Mouse (Mus musculus): ENCODE results near the gene Spryd3. TPM values are rescaled to one million over a fixed set of nuclear protein-coding genes. Genes with fewer than 3 reads are reported as not detected.
"Not testable (repeated sequence)": the region's sequence is repeated elsewhere in the genome, so short reads cannot be mapped to it uniquely, and the experiment has no call there.

The Spryd3 gene
- total RNA-seq (2021): 1 to 10 TPM; 6.0 to 6.2 TPM
- long read RNA-seq, experiment 1, partial matches to known transcripts: 0 of 7 reads
- long read RNA-seq, experiment 1, other reads (novel, unspliced or antisense): 3 of 7 reads
- long read RNA-seq, experiment 2, transcript Spryd3-203 (11 exons, 2,456 nt): major isoform, 6 of 9 reads
- long read RNA-seq, experiment 2, partial matches to known transcripts: 2 of 9 reads
- long read RNA-seq, experiment 2, other reads (novel, unspliced or antisense): 1 of 9 reads

- DNase-seq: peak; percentile 94 to 99
- intact Hi-C loops (cut with DNase I): no loop called here
Observed at GRCm38 (mm10) chr15:102136129-102136758, at the start of gene Spryd3. Gene Spryd3, minus strand, starts transcription at chr15:102136234.

GRCm38 (mm10) chr15:102183076-102183475 is 47.0 kb upstream of the Spryd3 start:
- intact Hi-C loops (cut with DNase I): no loop called here

GRCm38 (mm10) chr15:102179924-102180323 is 43.9 kb upstream of the Spryd3 start:
- no peak for DNase-seq
- intact Hi-C loops (cut with DNase I): no loop called here

More at GRCm38 (mm10) chr15:102183076-102183475, 47.0 kb upstream of the Spryd3 start:
- no peak for DNase-seq

- no peak for DNase-seq
- intact Hi-C loops (cut with DNase I): no loop called here
Observed at GRCm38 (mm10) chr15:102179106-102179505, 43.1 kb upstream of the Spryd3 start.

- intact Hi-C loops (cut with DNase I): loop anchor here (1.0 kb wide), 1 partner anchor 46 kb away; no protein-coding TSS in a partner anchor
- peak; percentile 73 to 74 for DNase-seq
Observed at GRCm38 (mm10) chr15:102178279-102178678, 42.2 kb upstream of the Spryd3 start.

- intact Hi-C loops (cut with DNase I): no loop called here
- DNase-seq: no peak
Observed at GRCm38 (mm10) chr15:102177417-102177816, 41.4 kb upstream of the Spryd3 start.

- intact Hi-C loops (cut with DNase I): no loop called here
Observed at GRCm38 (mm10) chr15:102176571-102177316, 40.7 kb upstream of the Spryd3 start.

GRCm38 (mm10) chr15:102175736-102176319 is 39.8 kb upstream of the Spryd3 start:
- intact Hi-C loops (cut with DNase I): no loop called here
- DNase-seq: no peak

More at GRCm38 (mm10) chr15:102176571-102177316, 40.7 kb upstream of the Spryd3 start:
- no peak for DNase-seq

- intact Hi-C loops (cut with DNase I): no loop called here
- no peak for DNase-seq
Observed at GRCm38 (mm10) chr15:102173581-102173980, 37.5 kb upstream of the Spryd3 start.

GRCm38 (mm10) chr15:102169064-102169463 is 33.0 kb upstream of the Spryd3 start:
- DNase-seq: no peak
- intact Hi-C loops (cut with DNase I): no loop called here

GRCm38 (mm10) chr15:102167620-102168021 is 31.6 kb upstream of the Spryd3 start:
- intact Hi-C loops (cut with DNase I): no loop called here
- no peak for DNase-seq

GRCm38 (mm10) chr15:102165468-102166100 is 29.6 kb upstream of the Spryd3 start:
- intact Hi-C loops (cut with DNase I): no loop called here
- DNase-seq: no peak

GRCm38 (mm10) chr15:102163900-102164693 is 28.1 kb upstream of the Spryd3 start:
- intact Hi-C loops (cut with DNase I): no loop called here
- DNase-seq: no peak

- intact Hi-C loops (cut with DNase I): no loop called here
- DNase-seq: no peak
Observed at GRCm38 (mm10) chr15:102160415-102161060, 24.5 kb upstream of the Spryd3 start.

- no peak for DNase-seq
- intact Hi-C loops (cut with DNase I): no loop called here
Observed at GRCm38 (mm10) chr15:102156836-102157235, 20.8 kb upstream of the Spryd3 start.

GRCm38 (mm10) chr15:102155006-102155405 is 19.0 kb upstream of the Spryd3 start:
- intact Hi-C loops (cut with DNase I); DNase-seq: not testable (repeated sequence)

GRCm38 (mm10) chr15:102152646-102153045 is 16.6 kb upstream of the Spryd3 start:
- intact Hi-C loops (cut with DNase I): no loop called here
- no peak for DNase-seq

- DNase-seq: no peak
- intact Hi-C loops (cut with DNase I): no loop called here
Observed at GRCm38 (mm10) chr15:102150301-102151135, 14.5 kb upstream of the Spryd3 start, which contains the start of gene Soat2. Gene Soat2, plus strand, starts transcription at chr15:102150526.

Data from gastrocnemius, postnatal 36 days (tissue).